Mouse (Mus musculus) cortical plate, adult 2 months (tissue): Measurements from ENCODE around the gene Pcp4l1.

Source experiments
- CTCF ChIP-seq: fragments of 200-500 bp; IDR thresholded peaks from 2 replicates; pipeline ENCODE4 v1.5.1; 2011; ENCODE audit warnings: mild to moderate bottlenecking, control low read depth, low read length; ENCODE audit not compliant: insufficient read depth; ENCODE audit errors: extremely low read depth
- POLR2A ChIP-seq: fragments of 200-500 bp; IDR thresholded peaks from 2 replicates; pipeline ENCODE4 v1.6.1; 2011; ENCODE audit warnings: mild to moderate bottlenecking, low read length, control low read depth; ENCODE audit not compliant: insufficient read depth; ENCODE audit errors: extremely low read depth

GRCm38 (mm10) chr1:171239992-171240744 is 44.1 kb upstream of the Pcp4l1 start:
- TF ChIP-seq CTCF (no peak), POLR2A (no peak)
